Mouse (Mus musculus) T-helper 1 cell (primary cell): ENCODE data around the gene Gm27021.

Source experiments
- in situ Hi-C: fragments of 300-600 bp; cut with MboI, MseI; formaldehyde crosslinking; loops from one replicate; pipeline ENCODE4 v1.15.1; 2025; ENCODE audit warnings: high pct_unique_total_duplicates

Gm27021 gene

GRCm38 (mm10) chr8:120667561-120668373, at the start of gene Gm27021, which contains the start of gene Cox4i1:
Gene Gm27021 (minus strand): TSS chr8:120668079.
Gene Cox4i1 (plus strand): TSS chr8:120668222.
- in situ Hi-C loops, result loop anchor here (25.0 kb wide), 1 partner anchor 920 kb away; the partner anchor contains the start of genes Fbxo31 and Map1lc3b

- in situ Hi-C loops, result no loop called here
Measured at GRCm38 (mm10) chr8:120715996-120716680, 48.3 kb upstream of the Gm27021 start.

- in situ Hi-C loops, result no loop called here
Measured at GRCm38 (mm10) chr8:120715200-120715599, 47.3 kb upstream of the Gm27021 start.

- in situ Hi-C loops, result no loop called here
Measured at GRCm38 (mm10) chr8:120709176-120709575, 41.3 kb upstream of the Gm27021 start.

- in situ Hi-C loops, result no loop called here
Measured at GRCm38 (mm10) chr8:120706193-120706592, 38.3 kb upstream of the Gm27021 start.

- in situ Hi-C loops, result no loop called here
Measured at GRCm38 (mm10) chr8:120705163-120705562, 37.3 kb upstream of the Gm27021 start.

GRCm38 (mm10) chr8:120704203-120704602, 36.3 kb upstream of the Gm27021 start:
- in situ Hi-C loops, result no loop called here

GRCm38 (mm10) chr8:120701758-120702465, 34.0 kb upstream of the Gm27021 start:
- in situ Hi-C loops, result no loop called here

GRCm38 (mm10) chr8:120700053-120700452, 32.2 kb upstream of the Gm27021 start:
- in situ Hi-C loops, result no loop called here

- in situ Hi-C loops, result loop anchor here (10.0 kb wide), 1 partner anchor 845 kb away; the partner anchor contains the start of gene 1700018B08Rik
Measured at GRCm38 (mm10) chr8:120699565-120699964, 31.7 kb upstream of the Gm27021 start.

GRCm38 (mm10) chr8:120699079-120699478, 31.2 kb upstream of the Gm27021 start:
- in situ Hi-C loops, result loop anchor here (10.0 kb wide), 1 partner anchor 846 kb away; the partner anchor contains the start of gene 1700018B08Rik

GRCm38 (mm10) chr8:120698426-120698825, 30.5 kb upstream of the Gm27021 start:
- in situ Hi-C loops, result loop anchor here (10.0 kb wide), 1 partner anchor 846 kb away; the partner anchor contains the start of gene 1700018B08Rik

GRCm38 (mm10) chr8:120697979-120698272, 30.0 kb upstream of the Gm27021 start:
- in situ Hi-C loops, result loop anchor here (10.0 kb wide), 1 partner anchor 847 kb away; the partner anchor contains the start of gene 1700018B08Rik

- in situ Hi-C loops, result loop anchor here (10.0 kb wide), 1 partner anchor 847 kb away; the partner anchor contains the start of gene 1700018B08Rik
Measured at GRCm38 (mm10) chr8:120697154-120697978, 29.5 kb upstream of the Gm27021 start.

- in situ Hi-C loops, result loop anchor here (10.0 kb wide), 1 partner anchor 848 kb away; the partner anchor contains the start of gene 1700018B08Rik
Measured at GRCm38 (mm10) chr8:120696401-120697153, 28.7 kb upstream of the Gm27021 start.

- in situ Hi-C loops, result loop anchor here (5.0 to 10.0 kb wide), 2 partner anchors 43 to 851 kb away; partner anchors contain the start of genes 1700018B08Rik and Irf8
Measured at GRCm38 (mm10) chr8:120693861-120694493, 26.1 kb upstream of the Gm27021 start.

GRCm38 (mm10) chr8:120692934-120693333, 25.1 kb upstream of the Gm27021 start:
- in situ Hi-C loops, result loop anchor here (5.0 to 10.0 kb wide), 2 partner anchors 44 to 852 kb away; partner anchors contain the start of genes 1700018B08Rik and Irf8

GRCm38 (mm10) chr8:120688511-120688910, 20.6 kb upstream of the Gm27021 start:
- in situ Hi-C loops, result no loop called here

- in situ Hi-C loops, result no loop called here
Measured at GRCm38 (mm10) chr8:120687786-120688185, 19.9 kb upstream of the Gm27021 start.
